9 mouse cellular contexts compared by ENCODE assay signal in the genomic region with DNA sequence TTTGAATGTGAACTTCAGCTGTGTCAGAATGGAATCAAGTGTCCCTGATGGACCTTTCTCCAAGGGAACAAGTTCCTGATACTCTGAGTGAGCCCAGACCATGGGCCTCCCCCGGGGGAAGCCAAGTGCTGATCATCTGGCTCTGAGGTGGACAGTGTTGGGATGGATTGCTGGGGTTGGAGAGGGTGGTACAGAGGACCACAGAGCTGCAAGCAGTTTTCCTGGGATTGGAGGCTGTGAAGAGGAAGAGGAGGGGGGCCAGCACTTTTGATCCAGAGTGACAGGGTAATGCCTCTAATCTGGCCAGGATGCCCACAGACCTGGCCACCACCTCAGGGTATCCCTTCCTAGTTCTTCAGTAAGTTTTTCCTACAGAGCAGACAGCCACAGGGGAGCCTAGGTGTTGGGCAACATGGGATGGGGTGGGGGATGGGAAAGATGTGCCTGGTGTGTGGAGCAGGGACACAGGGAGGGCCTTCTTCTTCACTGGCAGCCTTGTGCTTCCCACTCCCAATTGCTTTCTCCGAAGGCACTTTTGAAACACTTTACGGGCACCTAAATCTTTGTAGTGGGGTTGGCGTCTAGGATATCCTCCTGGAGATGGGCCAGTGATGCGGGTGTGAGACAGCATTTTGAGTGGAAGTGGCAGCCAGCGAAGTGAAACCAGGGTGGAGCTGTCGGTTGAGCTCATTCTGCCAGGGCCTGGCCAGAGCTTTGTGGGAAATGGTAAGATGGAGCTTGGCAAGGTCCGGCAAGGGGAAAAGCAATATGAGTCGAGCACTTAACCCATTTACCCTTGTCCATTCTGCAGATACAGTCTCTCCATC. TPM values are rescaled to one million over a fixed set of nuclear protein-coding genes. Genes with fewer than 3 reads are reported as not detected.
DNase-seq lines count a peak whose midpoint lies in the region; ATAC-seq and TF ChIP-seq lines count a peak whose summit lies in the region.
"Had no signal": no experiment of that assay in that cellular context is flagged by ENCODE, and none has a peak within 500 bp of the region (broad histone marks: within the 10 kb centered on the region; RNA-seq: fewer than 3 reads in every experiment).

No protein-coding gene starts in this region.

- no peaks in the 10 kb centered on the region for H3K36me3 ChIP-seq in CH12.LX (replicated peaks in 1 of 2; ENCODE audit: control insufficient read depth in 1 of 2, insufficient read depth in 1 of 2, low read length in 1 of 2)
- H3K36me3 ChIP-seq in embryonic facial prominence, embryonic 15.5 days, result no peaks in the 10 kb centered on the region
- H3K36me3 ChIP-seq: limb, embryonic 13.5 days had no signal

- no peak for TF ChIP-seq CTCF in layer of hippocampus, adult 2 months (conservative IDR thresholded peaks at IDR 0.05)
- no peak for TF ChIP-seq CTCF in CH12.LX (conservative IDR thresholded peaks at IDR 0.05 in 1 of 2, IDR thresholded peaks at IDR 0.05 in 1 of 2; ENCODE audit: low read depth in 2 of 2, low read length in 2 of 2)

- H3K9ac ChIP-seq in CH12.LX (ENCODE audit: insufficient read depth, low read depth), result no peak overlapping the region
- no peak overlapping the region for H3K9ac ChIP-seq in embryonic facial prominence, embryonic 15.5 days
- H3K9ac ChIP-seq: limb, embryonic 13.5 days had no signal

- no peak for DNase-seq in layer of hippocampus, adult 2 months (ENCODE audit: low spot score in 2 of 2)
- no peak for DNase-seq in layer of hippocampus, postnatal 25 days (ENCODE audit: extremely low spot score in 1 of 2, low spot score in 1 of 2)
- no peak for DNase-seq in CH12.LX (ENCODE audit: extremely low read depth)
- DNase-seq in lung, postnatal 14 days, result peak; percentile 54
- DNase-seq in cerebellum, adult 11-12 months, result no peak
- no peak for DNase-seq in liver
- no peak for DNase-seq in T-cell, adult 2 months (ENCODE audit: low spot score)

- H3K79me2 ChIP-seq in CH12.LX (replicated peaks; ENCODE audit: control insufficient read depth, extremely low read depth, insufficient read depth, poor library complexity, severe bottlenecking), result no peaks in the 10 kb centered on the region

- H3K4me3 ChIP-seq in layer of hippocampus, adult 2 months, result no peak overlapping the region
- H3K4me3 ChIP-seq in CH12.LX (replicated peaks in 1 of 3; ENCODE audit: low read depth in 2 of 3, low read length in 2 of 3, poor library complexity in 1 of 3), result peak overlapping the region in 1 of 3 experiments; percentile 53
- no peak overlapping the region for H3K4me3 ChIP-seq in embryonic facial prominence, embryonic 15.5 days (replicated peaks)
- H3K4me3 ChIP-seq: limb, embryonic 13.5 days had no signal

- 74% methylated on average over 9 of the region's 9 CpGs for WGBS in embryonic facial prominence, embryonic 15.5 days

- ATAC-seq in embryonic facial prominence, embryonic 15.5 days (ENCODE audit: insufficient number of reproducible peaks, low FRiP score, low TSS enrichment, low read depth), result no peak

- TF ChIP-seq EP300 in CH12.LX (IDR thresholded peaks at IDR 0.05; ENCODE audit: low read length), result no peak

- no peak overlapping the region for H3K4me2 ChIP-seq in CH12.LX (ENCODE audit: insufficient read depth, low read depth, poor library complexity, severe bottlenecking)
- H3K4me2 ChIP-seq in embryonic facial prominence, embryonic 15.5 days (replicated peaks), result no peak overlapping the region
- H3K4me2 ChIP-seq: limb, embryonic 13.5 days had no signal

- peak overlapping the region; percentile 39; the same call in 1 of the 2 replicates for H3K27ac ChIP-seq in layer of hippocampus, adult 2 months
- 0 out of 2 replicates have a peak overlapping the region, but pooled peaks have one; percentile 4 for H3K27ac ChIP-seq in CH12.LX (ENCODE audit: insufficient read depth, low read depth)
- H3K27ac ChIP-seq in embryonic facial prominence, embryonic 15.5 days (replicated peaks), result 0 out of 2 replicates have a peak overlapping the region, but pooled peaks have one; percentile 35

- no peaks in the 10 kb centered on the region for H3K27me3 ChIP-seq in CH12.LX (replicated peaks)
- 0 out of 2 replicates have a peak, but pooled peaks cover 3% of the 10 kb centered on the region for H3K27me3 ChIP-seq in embryonic facial prominence, embryonic 15.5 days
- H3K27me3 ChIP-seq: limb, embryonic 13.5 days had no signal

- no peaks in the 10 kb centered on the region for H3K9me3 ChIP-seq in CH12.LX (replicated peaks; ENCODE audit: low read length)
- no peaks in the 10 kb centered on the region for H3K9me3 ChIP-seq in embryonic facial prominence, embryonic 15.5 days (replicated peaks)
- H3K9me3 ChIP-seq: limb, embryonic 13.5 days had no signal

- H3K4me1 ChIP-seq in CH12.LX (ENCODE audit: control insufficient read depth in 1 of 2, insufficient read depth in 2 of 2), result peaks cover 65 to 93% of the 10 kb centered on the region in 2 experiments
- H3K4me1 ChIP-seq in embryonic facial prominence, embryonic 15.5 days, result peaks cover 48% of the 10 kb centered on the region

- TF ChIP-seq POLR2A in CH12.LX (IDR thresholded peaks at IDR 0.05; ENCODE audit: low read depth, low read length), result no peak

- in situ Hi-C loops in CH12.LX (cut with MboI; ENCODE audit: low pct_ligation_motif_present, low pct_unique_long_range_greater_than_20kb, low sequenced_read_pairs), result no loop called here

- dilution Hi-C loops in CH12.LX (cut with MboI; ENCODE audit: extremely low pct_ligation_motif_present, extremely low pct_unique_long_range_greater_than_20kb, low sequenced_read_pairs), result no loop called here

- TF ChIP-seq RAD21 in CH12.LX (IDR thresholded peaks at IDR 0.05; ENCODE audit: low read depth, low read length), result no peak

TF ChIP-seq in CH12.LX, 34 proteins besides CTCF, POLR2A, EP300 and RAD21:
- no peak for TF ChIP-seq ZC3H11A (IDR thresholded peaks at IDR 0.05; ENCODE audit: low read depth, low read length)
- TF ChIP-seq MYC (IDR thresholded peaks at IDR 0.05; ENCODE audit: low read depth, low read length), result no peak
- no peak for TF ChIP-seq MEF2A (IDR thresholded peaks at IDR 0.05; ENCODE audit: borderline replicate concordance, low read depth, low read length)
- TF ChIP-seq ELF1 (IDR thresholded peaks at IDR 0.05; ENCODE audit: low read depth, low read length), result no peak
- no peak for TF ChIP-seq IRF4 (IDR thresholded peaks at IDR 0.05; ENCODE audit: low read depth, low read length)
- TF ChIP-seq MAZ (IDR thresholded peaks at IDR 0.05; ENCODE audit: low read depth, low read length), result no peak
- no peak for TF ChIP-seq JUND (conservative IDR thresholded peaks at IDR 0.05; ENCODE audit: low read depth, low read length)

RNA-seq across cellular contexts. Expression of a gene that starts 38.3 kb away (rescaled TPM):
- total RNA-seq in layer of hippocampus, adult 2 months (2021), result 10 to 100 TPM; 48.6 to 51.1 TPM
- 10 to 100 TPM; 35.1 to 45.1 TPM for total RNA-seq in layer of hippocampus, postnatal 25 days (2021)
- total RNA-seq in CH12.LX (2012; rRNA removed) (13.3 and 16.0 TPM in 2 replicates), CH12.LX (2014; rRNA removed) (9.3 and 12.2 TPM in 2 replicates)
- polyA plus RNA-seq in CH12.LX (2012; ENCODE audit: insufficient read length, low read depth), result 13.5 and 15.6 TPM in 2 replicates
- polyA plus RNA-seq in embryonic facial prominence, embryonic 15.5 days (2015; fragmentation: Nextera tagmentation; extraction: Ambion mirVana), result 83.7 and 86.5 TPM in 2 replicates

RNA-seq across cellular contexts. Expression of a gene that starts 41.7 kb away (rescaled TPM):
- total RNA-seq in layer of hippocampus, adult 2 months (2021), result 1 to 10 TPM; 5.7 to 7.4 TPM
- total RNA-seq in layer of hippocampus, postnatal 25 days (2021), result 1 to 10 TPM; 5.5 to 6.6 TPM
- 130 and 153 TPM in 2 replicates for total RNA-seq in CH12.LX (2012; rRNA removed)
- 146 and 148 TPM in 2 replicates for total RNA-seq in CH12.LX (2014; rRNA removed)
- polyA plus RNA-seq in CH12.LX (2012; ENCODE audit: insufficient read length, low read depth), result 148 and 207 TPM in 2 replicates
- polyA plus RNA-seq in embryonic facial prominence, embryonic 15.5 days (2015; fragmentation: Nextera tagmentation; extraction: Ambion mirVana), result 101 and 102 TPM in 2 replicates

Comparison
In these comparisons a context has a peak if more than half of its experiments do, and no peak if none do; other contexts are left out.
1. RNA of a gene that starts 41.7 kb away (total RNA-seq): 130 to 153 TPM in CH12.LX; 5.7 to 7.4 TPM in layer of hippocampus, adult 2 months and 5.5 to 6.6 TPM in layer of hippocampus, postnatal 25 days; every median in the first group is over 10 times any median in the second.
2. Peak in every context shown above with its lines, with median percentiles within 50 percentile points of each other: H3K27ac ChIP-seq.